Mouse (Mus musculus) CD8-positive naive resting alpha-beta T cell, adult 2 months (primary cell): ENCODE measurements around the gene Fbxl17.

Experiments
- DNase-seq, 2 experiments: peaks; one replicate each; pipeline ENCODE4 v3.0.0; 2022; ENCODE audit warnings: low read depth in 2 of 2, low spot score in 2 of 2

The Fbxl17 gene

DNA sequence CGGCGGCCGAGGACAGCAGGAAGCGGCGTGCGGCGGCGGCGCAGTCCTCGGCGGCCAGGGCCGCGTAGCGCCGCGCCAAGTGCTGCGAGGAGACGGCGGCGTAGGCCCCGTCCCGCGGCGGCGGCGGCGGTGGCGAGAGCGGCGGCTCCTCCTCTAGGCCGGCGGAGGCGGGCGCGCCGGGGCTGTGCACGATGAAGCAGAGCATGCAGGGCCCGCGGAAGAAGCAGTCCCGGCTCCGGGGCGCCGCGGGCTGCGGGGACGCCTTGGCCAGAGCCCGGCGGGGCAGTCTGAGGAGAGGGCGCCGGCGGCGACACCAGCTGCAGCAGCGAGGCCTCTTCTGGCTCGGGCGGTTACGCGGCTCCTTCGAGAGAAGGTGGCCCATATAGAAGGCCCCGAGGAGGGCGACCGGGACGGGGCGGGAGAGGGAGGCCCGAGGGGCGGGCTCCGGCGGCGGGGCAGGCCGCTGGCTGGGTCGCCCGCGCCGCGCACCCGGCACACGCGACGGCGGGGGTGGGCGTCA is at the start of gene Fbxl17:
Fbxl17 (minus strand) TSS at position 382 of the 520 bp plus-strand sequence.
- DNase-seq: peak; percentile 39 to 44

DNA sequence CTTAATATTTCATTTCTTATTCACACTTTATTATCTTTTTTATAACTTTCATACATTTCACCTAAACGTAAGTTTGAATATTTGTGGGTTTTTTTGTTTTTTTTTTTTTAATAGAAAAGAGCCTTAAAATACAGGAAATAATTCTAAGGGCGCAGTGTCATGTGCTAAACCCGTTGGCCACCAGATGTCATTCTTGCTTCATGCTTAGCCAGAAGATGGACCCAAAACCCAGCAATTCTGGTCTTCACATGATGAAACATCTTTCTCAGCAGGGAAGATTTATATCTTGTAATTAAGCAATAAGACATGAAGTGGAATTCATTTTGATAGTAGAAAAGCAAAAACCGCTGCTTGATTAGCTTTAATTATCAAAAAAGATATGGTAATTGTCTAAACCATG is 47.6 kb upstream of the Fbxl17 start:
- no peak for DNase-seq

DNA sequence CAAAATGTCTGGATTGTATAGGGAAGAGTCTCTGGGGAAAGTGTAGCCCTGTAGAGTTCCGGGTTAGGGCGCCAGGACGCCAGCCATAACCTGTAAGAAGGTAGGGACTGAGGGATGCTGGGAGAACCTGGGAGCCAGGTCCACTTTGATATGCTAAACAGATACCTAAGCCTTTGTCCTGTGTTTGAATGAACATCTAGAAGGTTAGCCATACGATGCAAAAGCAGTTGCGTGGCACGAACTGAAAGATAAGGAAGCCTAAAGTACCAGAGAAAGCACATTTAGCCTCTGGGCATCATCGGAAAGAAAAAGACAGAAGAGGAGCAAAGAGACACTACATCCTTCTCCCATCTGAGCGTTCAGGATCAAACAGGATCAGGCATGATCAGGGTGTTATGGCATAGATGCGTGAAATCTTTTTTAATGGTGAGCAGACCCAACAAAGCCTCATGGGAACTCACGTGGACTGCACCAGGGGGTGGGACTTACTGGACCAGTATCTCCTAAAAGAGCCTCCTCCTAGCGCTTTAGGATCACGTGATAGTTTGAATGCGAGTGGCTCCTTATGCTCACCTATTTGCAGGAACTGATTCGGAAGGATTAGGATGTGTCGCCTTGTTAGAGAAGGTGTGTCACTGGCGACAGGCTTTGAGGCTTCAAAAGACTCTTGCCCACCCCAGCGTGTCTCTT is 34.9 kb upstream of the Fbxl17 start:
- no peak for DNase-seq

- no peak for DNase-seq
Measured at GRCm38 (mm10) chr17:63533074-63533836, 33.4 kb upstream of the Fbxl17 start.

DNA sequence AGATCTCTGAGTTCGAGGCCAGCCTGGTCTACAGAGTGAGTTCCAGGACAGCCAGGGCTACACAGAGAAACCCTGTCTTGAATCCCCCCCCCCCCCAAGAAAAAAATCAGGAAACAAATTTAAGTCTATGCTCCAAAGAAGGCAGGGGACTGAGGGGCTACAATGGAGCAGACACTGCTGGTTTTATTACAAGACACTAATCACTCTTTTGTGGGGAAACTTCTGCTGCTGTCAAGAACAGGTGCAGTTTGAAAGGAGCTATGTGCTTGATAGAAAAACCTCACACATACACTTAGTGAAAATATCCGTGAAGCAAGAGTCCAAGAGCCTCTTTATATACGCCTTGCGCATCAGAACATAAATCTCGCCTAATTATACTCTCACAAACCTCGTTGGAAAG is 29.7 kb upstream of the Fbxl17 start:
- no peak for DNase-seq

- DNase-seq: no peak
Measured at GRCm38 (mm10) chr17:63520691-63521090, 20.9 kb upstream of the Fbxl17 start.

- no peak for DNase-seq
Measured at GRCm38 (mm10) chr17:63510451-63510850, 10.6 kb upstream of the Fbxl17 start.

GRCm38 (mm10) chr17:63501091-63501490 is 1.3 kb upstream of the Fbxl17 start:
- no peak for DNase-seq

DNA sequence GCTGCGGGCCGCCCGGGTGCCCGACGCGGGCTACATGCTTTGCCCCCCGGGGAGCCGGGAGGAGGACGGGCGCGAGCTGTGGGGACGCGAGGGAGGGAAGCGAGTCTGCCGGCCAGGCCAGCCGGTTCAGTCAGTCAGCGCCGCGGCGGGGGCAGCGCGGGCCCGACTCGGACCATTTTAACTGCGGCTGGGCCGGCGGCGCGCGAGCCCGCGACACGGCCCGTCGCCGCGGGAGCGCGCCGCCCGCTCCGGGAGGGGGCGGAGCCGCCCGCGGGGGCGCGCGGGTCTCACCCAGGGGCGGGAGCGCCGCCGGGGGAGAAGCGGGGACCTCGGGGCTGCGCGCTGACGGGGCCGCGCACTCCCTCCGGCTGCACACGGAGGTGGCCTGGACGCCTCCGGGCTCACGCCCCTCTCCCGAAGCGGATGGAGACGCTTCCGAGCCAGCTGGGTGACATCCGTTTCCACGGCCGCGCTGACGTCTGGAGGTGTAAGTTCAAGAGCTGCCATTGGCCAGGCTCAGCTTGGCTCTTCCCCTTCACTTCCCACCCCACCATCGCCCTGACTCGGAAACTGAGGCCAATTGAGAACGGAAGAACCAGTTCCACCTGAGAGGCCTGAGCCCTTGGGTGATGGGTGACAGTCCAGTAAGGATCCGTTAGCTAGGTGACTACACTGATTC is 478 bp upstream of the Fbxl17 start:
- DNase-seq: peak; percentile 78 to 79

GRCm38 (mm10) chr17:63498717-63499635 is 841 bp downstream of the Fbxl17 start:
- DNase-seq: peak; percentile 8 to 25

- no peak for DNase-seq
Measured at GRCm38 (mm10) chr17:63498182-63498716, 1.6 kb downstream of the Fbxl17 start.

DNA sequence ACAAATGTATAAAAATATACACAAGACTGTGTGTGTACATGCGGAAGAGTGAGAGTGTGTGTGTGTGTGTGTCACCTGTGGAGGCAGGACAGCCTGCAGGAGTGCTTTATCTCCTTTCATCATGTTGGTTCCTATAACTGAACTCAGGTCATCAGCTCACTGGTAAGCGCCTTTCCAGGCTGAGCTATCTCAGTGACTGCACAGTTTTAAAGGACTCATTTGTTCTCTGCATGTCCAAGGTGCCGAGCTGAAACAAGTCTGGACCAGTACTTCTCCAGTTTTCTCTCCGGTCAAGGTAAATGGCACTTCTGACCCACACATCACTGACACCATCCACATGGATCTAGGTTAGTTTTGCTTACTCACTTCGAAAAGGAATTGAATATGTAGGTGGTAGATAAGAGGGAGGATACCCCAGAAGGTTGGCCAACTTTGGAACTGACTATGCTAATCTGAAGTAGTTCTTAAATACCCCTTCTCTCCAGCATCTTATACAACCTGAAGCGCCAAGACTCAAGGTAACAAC is 2.5 kb downstream of the Fbxl17 start:
- no peak for DNase-seq

DNA sequence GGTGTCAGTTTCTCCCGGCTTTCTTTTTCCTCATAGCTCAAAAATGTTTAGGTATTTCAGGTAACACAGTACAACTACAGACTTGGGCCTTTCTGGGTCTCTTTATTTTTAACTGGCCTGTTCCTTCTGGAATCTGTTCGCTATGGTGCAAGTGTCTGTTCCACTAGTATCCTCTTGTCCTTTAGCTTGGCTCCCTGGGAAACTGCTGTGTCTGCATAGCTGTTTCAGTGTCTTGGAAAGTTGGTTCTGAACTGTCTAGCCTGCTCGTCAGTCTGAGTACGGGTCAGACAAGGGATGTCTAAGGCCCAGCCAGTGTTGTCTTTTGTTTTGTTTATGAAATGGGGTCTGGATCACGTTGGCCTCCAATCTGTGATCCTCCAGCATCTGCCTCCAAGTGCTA is 3.7 kb downstream of the Fbxl17 start:
- DNase-seq: no peak

DNA sequence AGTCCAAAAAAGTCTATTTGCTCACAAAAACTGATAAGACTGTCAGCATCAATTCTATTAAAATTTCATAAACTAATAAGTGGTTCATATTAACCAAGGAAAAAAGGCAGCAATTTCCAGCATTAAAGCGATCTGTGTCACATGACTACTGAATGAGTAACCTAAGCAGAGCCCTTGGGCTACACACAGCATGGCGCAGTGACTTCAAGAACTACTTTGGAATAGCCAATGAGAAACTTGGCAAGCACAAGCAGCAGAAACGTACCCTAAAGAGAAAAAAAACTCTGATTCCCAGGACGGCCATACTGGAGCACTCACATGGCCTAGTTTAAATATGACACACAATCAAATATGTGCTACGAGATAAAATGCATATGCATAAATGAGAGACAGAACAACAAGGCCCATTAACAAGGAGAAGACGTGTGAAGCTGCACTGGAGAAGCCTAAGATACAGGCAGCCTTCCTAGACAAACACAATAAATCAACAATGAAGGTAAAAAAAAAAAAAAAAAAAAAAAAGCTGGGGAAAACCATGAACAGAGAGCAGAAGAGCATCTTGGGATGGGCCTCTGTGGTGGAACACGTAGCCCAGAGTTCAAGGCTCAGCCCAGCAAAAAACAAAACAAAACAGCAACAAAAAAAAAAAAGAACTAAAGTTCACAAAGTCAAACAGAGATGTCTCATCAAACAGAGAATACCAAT is 5.8 kb downstream of the Fbxl17 start:
- no peak for DNase-seq

- DNase-seq: peak in 1 of 2 experiments; percentile 18
Measured at GRCm38 (mm10) chr17:63493274-63493673, 6.5 kb downstream of the Fbxl17 start.

DNA sequence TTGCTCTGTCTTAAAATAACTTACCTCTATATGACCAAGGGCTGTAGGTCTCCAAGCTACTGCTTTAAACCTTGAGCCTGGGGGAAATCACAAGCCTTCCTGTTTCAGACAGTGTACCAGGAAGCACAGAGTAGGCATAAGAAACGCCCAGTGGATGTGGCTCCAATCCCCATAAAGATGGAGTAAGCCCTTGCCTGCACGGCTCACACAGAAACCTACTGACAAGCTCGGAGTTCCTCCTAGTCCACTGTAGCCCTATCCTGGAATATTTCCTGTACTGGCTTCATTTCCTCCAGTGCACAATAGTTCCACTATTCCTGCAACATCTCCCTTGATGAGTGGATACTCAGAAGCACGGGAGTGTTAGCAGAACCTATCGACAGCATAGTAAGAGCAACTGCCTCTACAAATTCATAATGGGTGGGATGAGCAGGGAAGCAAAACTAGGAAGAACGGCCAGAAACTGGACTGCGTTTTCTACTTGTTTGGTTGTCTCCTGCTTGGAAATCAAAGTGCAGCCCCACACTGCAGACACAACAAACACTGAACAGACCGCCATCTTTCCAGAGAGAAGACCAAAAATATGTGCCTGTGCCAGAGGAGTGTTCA is 7.0 kb downstream of the Fbxl17 start:
- no peak for DNase-seq

- no peak for DNase-seq
Measured at GRCm38 (mm10) chr17:63489525-63489924, 10.3 kb downstream of the Fbxl17 start.

GRCm38 (mm10) chr17:63467866-63468265 is 32.0 kb downstream of the Fbxl17 start:
- peak; percentile 27 to 50 for DNase-seq

- no peak for DNase-seq
Measured at GRCm38 (mm10) chr17:63465239-63465638, 34.6 kb downstream of the Fbxl17 start.
